Mouse (Mus musculus) embryonic facial prominence, embryonic 13.5 days (tissue): Measurements from ENCODE around the gene 1700030J22Rik. TPM values are rescaled to one million over a fixed set of nuclear protein-coding genes. Genes with fewer than 3 reads are reported as not detected.

ENCODE experiments used
- ATAC-seq: fragments of 200-750 bp; cut with Nextera tagmentation; 2 replicates; pipeline ENCODE4 v1.8.0; 2017; ENCODE audit warnings: low read depth; ENCODE audit not compliant: insufficient number of reproducible peaks, insufficient read depth, low FRiP score, low TSS enrichment
- H3K27ac ChIP-seq: fragments of 300-500 bp; sonication (generic); 2 replicates; pipeline ENCODE4 v1.5.1; 2015; ENCODE audit warnings: moderate library complexity, mild to moderate bottlenecking, inconsistent platforms
- H3K27me3 ChIP-seq: fragments of 300-500 bp; sonication (generic); 2 replicates; pipeline ENCODE4 v1.6.1; 2015; ENCODE audit warnings: mild to moderate bottlenecking, inconsistent platforms
- H3K36me3 ChIP-seq: fragments of 300-500 bp; sonication (generic); 2 replicates; pipeline ENCODE4 v1.6.1; 2015; ENCODE audit warnings: mild to moderate bottlenecking, inconsistent platforms
- H3K4me1 ChIP-seq: fragments of 300-500 bp; sonication (generic); 2 replicates; pipeline ENCODE4 v1.6.1; 2015; ENCODE audit warnings: inconsistent platforms
- H3K4me2 ChIP-seq: fragments of 300-500 bp; sonication (generic); 2 replicates; pipeline ENCODE4 v1.6.1; 2015; ENCODE audit warnings: moderate library complexity, mild to moderate bottlenecking, inconsistent platforms
- H3K4me3 ChIP-seq: fragments of 300-500 bp; sonication (generic); 2 replicates; pipeline ENCODE4 v1.5.1; 2015; ENCODE audit warnings: mild to moderate bottlenecking, inconsistent platforms
- H3K9ac ChIP-seq: fragments of 300-500 bp; sonication (generic); 2 replicates; pipeline ENCODE4 v1.6.1; 2015; ENCODE audit warnings: mild to moderate bottlenecking, inconsistent platforms
- H3K9me3 ChIP-seq: fragments of 300-500 bp; sonication (generic); 2 replicates; pipeline ENCODE4 v1.6.1; 2016; ENCODE audit warnings: inconsistent platforms
- WGBS: fragments of 180-500 bp; shearing (Covaris S2); methylation state at CpG from one replicate; pipeline ENCODE4 v1.1.7; 2015; ENCODE audit warnings: mixed read lengths; 5-methylcytosine and 5-hydroxymethylcytosine counted together
- polyA plus RNA-seq: library from polyadenylated mRNA; unstranded; fragments of >200 nt; fragmentation: Nextera tagmentation; extraction: Ambion mirVana; gene quantifications from 2 replicates; pipeline ENCODE4 v1.2.1, GENCODE M21; 2015

1700030J22Rik gene
- polyA plus RNA-seq: 2.4 and 2.7 TPM in 2 replicates

- Histone ChIP-seq H3K9ac (peak within 1 kb of the TSS; percentile 60), H3K4me3 (peak within 1 kb of the TSS; percentile 73), H3K27ac (0 out of 2 replicates have a peak within 1 kb of the TSS, but pooled peaks have one; percentile 22), H3K36me3 (peaks cover 20% of the 10 kb centered on the region), H3K4me2 (peak within 1 kb of the TSS; percentile 77), H3K27me3 (no peaks in the 10 kb centered on the region), H3K4me1 (peaks cover 24% of the 10 kb centered on the region), H3K9me3 (no peaks in the 10 kb centered on the region)
- ATAC-seq: peak; percentile 99
- WGBS: under 1% methylated on average over 46 of the region's 46 CpGs
These were observed at the start of gene 1700030J22Rik for GRCm38 (mm10) chr8:116978631-116979256. Gene 1700030J22Rik (minus strand): TSS chr8:116978959.

- no peaks in the 10 kb centered on the region for H3K9me3 ChIP-seq
- H3K27ac ChIP-seq: no peak overlapping the region
- no peaks in the 10 kb centered on the region for H3K27me3 ChIP-seq
- no peak overlapping the region for H3K4me2 ChIP-seq
- no peak for ATAC-seq
- H3K4me1 ChIP-seq: no peaks in the 10 kb centered on the region
- no peak overlapping the region for H3K4me3 ChIP-seq
- WGBS: 87% methylated on average over 5 of the region's 5 CpGs
- H3K9ac ChIP-seq: no peak overlapping the region
- no peaks in the 10 kb centered on the region for H3K36me3 ChIP-seq
These were observed 48.8 kb upstream of the 1700030J22Rik start for GRCm38 (mm10) chr8:117027601-117028000.

GRCm38 (mm10) chr8:117022297-117022993 is 43.7 kb upstream of the 1700030J22Rik start:
- no peak overlapping the region for H3K27ac ChIP-seq
- no peaks in the 10 kb centered on the region for H3K9me3 ChIP-seq
- H3K36me3 ChIP-seq: no peaks in the 10 kb centered on the region
- no peak for ATAC-seq
- 64% methylated on average over 1 of the region's 1 CpGs for WGBS
- H3K9ac ChIP-seq: no peak overlapping the region
- H3K4me1 ChIP-seq: peaks cover 3% of the 10 kb centered on the region; the same call in 1 of the 2 replicates
- H3K27me3 ChIP-seq: no peaks in the 10 kb centered on the region
- no peak overlapping the region for H3K4me3 ChIP-seq
- no peak overlapping the region for H3K4me2 ChIP-seq

- Histone ChIP-seq H3K4me1 (peaks cover 3% of the 10 kb centered on the region; the same call in 1 of the 2 replicates), H3K4me2 (no peak overlapping the region), H3K27ac (no peak overlapping the region), H3K9ac (0 out of 2 replicates have a peak overlapping the region, but pooled peaks have one; percentile 2), H3K27me3 (peaks cover 9% of the 10 kb centered on the region), H3K4me3 (no peak overlapping the region), H3K36me3 (no peaks in the 10 kb centered on the region), H3K9me3 (no peaks in the 10 kb centered on the region)
- ATAC-seq: no peak
- WGBS: 83% methylated on average over 18 of the region's 18 CpGs
These were observed 40.8 kb upstream of the 1700030J22Rik start for GRCm38 (mm10) chr8:117019323-117020275.

GRCm38 (mm10) chr8:117017896-117018295 is 39.1 kb upstream of the 1700030J22Rik start:
- H3K27me3 ChIP-seq: peaks cover 9% of the 10 kb centered on the region
- H3K36me3 ChIP-seq: no peaks in the 10 kb centered on the region
- H3K4me2 ChIP-seq: no peak overlapping the region
- WGBS: 88% methylated on average over 4 of the region's 4 CpGs
- ATAC-seq: no peak
- H3K9ac ChIP-seq: no peak overlapping the region
- H3K4me3 ChIP-seq: no peak overlapping the region
- peaks cover 3% of the 10 kb centered on the region; the same call in 1 of the 2 replicates for H3K4me1 ChIP-seq
- no peak overlapping the region for H3K27ac ChIP-seq
- no peaks in the 10 kb centered on the region for H3K9me3 ChIP-seq

GRCm38 (mm10) chr8:117017006-117017405 is 38.2 kb upstream of the 1700030J22Rik start:
- 42% methylated on average over 8 of the region's 8 CpGs for WGBS

GRCm38 (mm10) chr8:117015670-117016069 is 36.9 kb upstream of the 1700030J22Rik start:
- Histone ChIP-seq H3K9me3 (no peaks in the 10 kb centered on the region), H3K27ac (no peak overlapping the region), H3K4me3 (no peak overlapping the region), H3K9ac (no peak overlapping the region), H3K36me3 (no peaks in the 10 kb centered on the region), H3K4me2 (no peak overlapping the region), H3K4me1 (peaks cover 3% of the 10 kb centered on the region; the same call in 1 of the 2 replicates), H3K27me3 (peaks cover 9% of the 10 kb centered on the region)
- no peak for ATAC-seq
- 46% methylated on average over 4 of the region's 4 CpGs for WGBS

More at GRCm38 (mm10) chr8:117017006-117017405, 38.2 kb upstream of the 1700030J22Rik start:
- Histone ChIP-seq H3K27me3 (peaks cover 9% of the 10 kb centered on the region), H3K9ac (no peak overlapping the region), H3K9me3 (no peaks in the 10 kb centered on the region), H3K4me2 (no peak overlapping the region), H3K27ac (no peak overlapping the region), H3K4me1 (peaks cover 3% of the 10 kb centered on the region; the same call in 1 of the 2 replicates), H3K36me3 (no peaks in the 10 kb centered on the region), H3K4me3 (no peak overlapping the region)
- ATAC-seq: no peak

GRCm38 (mm10) chr8:117011366-117011765 is 32.6 kb upstream of the 1700030J22Rik start:
- Histone ChIP-seq H3K9me3 (no peaks in the 10 kb centered on the region), H3K4me2 (no peak overlapping the region), H3K27ac (no peak overlapping the region), H3K4me1 (no peaks in the 10 kb centered on the region), H3K4me3 (no peak overlapping the region), H3K36me3 (no peaks in the 10 kb centered on the region), H3K27me3 (peaks cover 6% of the 10 kb centered on the region), H3K9ac (no peak overlapping the region)
- 86% methylated on average over 9 of the region's 9 CpGs for WGBS
- no peak for ATAC-seq

GRCm38 (mm10) chr8:116994016-116994716 is 15.4 kb upstream of the 1700030J22Rik start:
- peaks cover 7% of the 10 kb centered on the region; the same call in 1 of the 2 replicates for H3K36me3 ChIP-seq
- peak overlapping the region; percentile 75 for H3K4me3 ChIP-seq
- H3K4me1 ChIP-seq: peaks cover 10% of the 10 kb centered on the region
- no peak for ATAC-seq
- 61% methylated on average over 11 of the region's 11 CpGs for WGBS
- peak overlapping the region; percentile 68; the same call in 1 of the 2 replicates for H3K27ac ChIP-seq
- H3K4me2 ChIP-seq: peak overlapping the region; percentile 91
- H3K27me3 ChIP-seq: peaks cover 5% of the 10 kb centered on the region; the same call in 1 of the 2 replicates
- H3K9me3 ChIP-seq: no peaks in the 10 kb centered on the region
- H3K9ac ChIP-seq: peak overlapping the region; percentile 69

- H3K9ac ChIP-seq: peak within 1 kb of the TSS; percentile 79
- H3K36me3 ChIP-seq: peaks cover 7% of the 10 kb centered on the region; the same call in 1 of the 2 replicates
- H3K4me3 ChIP-seq: peak within 1 kb of the TSS; percentile 75
- H3K27ac ChIP-seq: peak within 1 kb of the TSS; percentile 68
- no peaks in the 10 kb centered on the region for H3K9me3 ChIP-seq
- peak within 1 kb of the TSS; percentile 91 for H3K4me2 ChIP-seq
- peaks cover 5% of the 10 kb centered on the region; the same call in 1 of the 2 replicates for H3K27me3 ChIP-seq
- peak; percentile 100 for ATAC-seq
- peaks cover 10% of the 10 kb centered on the region for H3K4me1 ChIP-seq
- WGBS: under 1% methylated on average over 56 of the region's 56 CpGs
These were observed 14.5 kb upstream of the 1700030J22Rik start, which contains the start of gene Gcsh for GRCm38 (mm10) chr8:116993095-116993867. Gene Gcsh (minus strand): TSS chr8:116993537.
